Mouse (Mus musculus) embryonic facial prominence, embryonic 13.5 days (tissue): Measurements from ENCODE around the gene Zfp638. TPM values are rescaled to one million over a fixed set of nuclear protein-coding genes. Genes with fewer than 3 reads are reported as not detected.

Source experiments
- ATAC-seq: fragments of 200-750 bp; cut with Nextera tagmentation; 2 replicates; pipeline ENCODE4 v1.8.0; 2017; ENCODE audit warnings: low read depth; ENCODE audit not compliant: insufficient number of reproducible peaks, insufficient read depth, low FRiP score, low TSS enrichment
- H3K27ac ChIP-seq: fragments of 300-500 bp; sonication (generic); 2 replicates; pipeline ENCODE4 v1.5.1; 2015; ENCODE audit warnings: moderate library complexity, mild to moderate bottlenecking, inconsistent platforms
- H3K27me3 ChIP-seq: fragments of 300-500 bp; sonication (generic); 2 replicates; pipeline ENCODE4 v1.6.1; 2015; ENCODE audit warnings: mild to moderate bottlenecking, inconsistent platforms
- H3K36me3 ChIP-seq: fragments of 300-500 bp; sonication (generic); 2 replicates; pipeline ENCODE4 v1.6.1; 2015; ENCODE audit warnings: mild to moderate bottlenecking, inconsistent platforms
- H3K4me1 ChIP-seq: fragments of 300-500 bp; sonication (generic); 2 replicates; pipeline ENCODE4 v1.6.1; 2015; ENCODE audit warnings: inconsistent platforms
- H3K4me2 ChIP-seq: fragments of 300-500 bp; sonication (generic); 2 replicates; pipeline ENCODE4 v1.6.1; 2015; ENCODE audit warnings: moderate library complexity, mild to moderate bottlenecking, inconsistent platforms
- H3K4me3 ChIP-seq: fragments of 300-500 bp; sonication (generic); 2 replicates; pipeline ENCODE4 v1.5.1; 2015; ENCODE audit warnings: mild to moderate bottlenecking, inconsistent platforms
- H3K9ac ChIP-seq: fragments of 300-500 bp; sonication (generic); 2 replicates; pipeline ENCODE4 v1.6.1; 2015; ENCODE audit warnings: mild to moderate bottlenecking, inconsistent platforms
- H3K9me3 ChIP-seq: fragments of 300-500 bp; sonication (generic); 2 replicates; pipeline ENCODE4 v1.6.1; 2016; ENCODE audit warnings: inconsistent platforms
- WGBS: fragments of 180-500 bp; shearing (Covaris S2); methylation state at CpG from one replicate; pipeline ENCODE4 v1.1.7; 2015; ENCODE audit warnings: mixed read lengths; 5-methylcytosine and 5-hydroxymethylcytosine counted together
- polyA plus RNA-seq: library from polyadenylated mRNA; unstranded; fragments of >200 nt; fragmentation: Nextera tagmentation; extraction: Ambion mirVana; gene quantifications from 2 replicates; pipeline ENCODE4 v1.2.1, GENCODE M21; 2015

The Zfp638 gene
- polyA plus RNA-seq, 1 experiment from 2014 or later = 77.5 TPM

GRCm38 (mm10) chr6:83928225-83928624 is 61.3 kb downstream of the Zfp638 start:
- H3K4me2 ChIP-seq = no peak overlapping the region
- 57% methylated on average over 2 of the region's 2 CpGs for WGBS
- ATAC-seq = no peak

GRCm38 (mm10) chr6:83939492-83939891 is 72.6 kb downstream of the Zfp638 start:
- Histone ChIP-seq H3K4me2 (no peak overlapping the region), H3K27me3 (no peaks in the 10 kb centered on the region), H3K9me3 (no peaks in the 10 kb centered on the region), H3K27ac (no peak overlapping the region), H3K4me1 (no peaks in the 10 kb centered on the region), H3K36me3 (peaks cover 50% of the 10 kb centered on the region), H3K4me3 (no peak overlapping the region), H3K9ac (no peak overlapping the region)
- ATAC-seq = no peak
- 100% methylated on average over 2 of the region's 2 CpGs for WGBS

More at GRCm38 (mm10) chr6:83928225-83928624, 61.3 kb downstream of the Zfp638 start:
- Histone ChIP-seq H3K9me3 (no peaks in the 10 kb centered on the region), H3K36me3 (peaks cover 20% of the 10 kb centered on the region), H3K27me3 (no peaks in the 10 kb centered on the region), H3K27ac (no peak overlapping the region), H3K4me3 (no peak overlapping the region), H3K4me1 (no peaks in the 10 kb centered on the region), H3K9ac (no peak overlapping the region)

DNA sequence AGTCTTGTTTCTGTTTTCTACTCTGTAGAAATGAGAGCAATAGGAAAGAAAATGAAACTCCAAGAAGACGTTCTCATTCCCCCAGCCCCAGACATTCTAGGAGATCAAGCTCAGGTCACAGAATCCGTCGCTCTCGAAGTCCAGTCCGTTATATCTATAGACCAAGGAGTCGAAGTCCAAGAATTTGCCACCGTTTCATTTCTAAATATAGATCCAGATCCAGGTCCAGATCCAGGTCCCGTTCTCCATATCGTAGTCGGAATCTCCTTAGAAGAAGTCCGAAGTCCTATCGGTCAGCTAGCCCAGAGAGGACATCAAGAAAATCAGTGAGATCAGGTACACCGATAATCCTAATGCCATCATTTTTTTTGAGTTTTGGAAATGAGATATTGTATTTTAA is 75.9 kb downstream of the Zfp638 start:
- Histone ChIP-seq H3K27me3 (no peaks in the 10 kb centered on the region), H3K4me1 (no peaks in the 10 kb centered on the region), H3K36me3 (peaks cover 57% of the 10 kb centered on the region), H3K4me3 (no peak overlapping the region), H3K9ac (no peak overlapping the region), H3K4me2 (no peak overlapping the region), H3K9me3 (no peaks in the 10 kb centered on the region), H3K27ac (no peak overlapping the region)
- 96% methylated on average over 13 of the region's 13 CpGs for WGBS
- no peak for ATAC-seq

- no peaks in the 10 kb centered on the region for H3K27me3 ChIP-seq
- no peak for ATAC-seq
- no peak overlapping the region for H3K4me2 ChIP-seq
- H3K4me3 ChIP-seq = no peak overlapping the region
- H3K27ac ChIP-seq = no peak overlapping the region
- no peaks in the 10 kb centered on the region for H3K4me1 ChIP-seq
- H3K9ac ChIP-seq = no peak overlapping the region
- peaks cover 40% of the 10 kb centered on the region for H3K36me3 ChIP-seq
- no peaks in the 10 kb centered on the region for H3K9me3 ChIP-seq
Observed at GRCm38 (mm10) chr6:83953603-83954002, 86.7 kb downstream of the Zfp638 start.

DNA sequence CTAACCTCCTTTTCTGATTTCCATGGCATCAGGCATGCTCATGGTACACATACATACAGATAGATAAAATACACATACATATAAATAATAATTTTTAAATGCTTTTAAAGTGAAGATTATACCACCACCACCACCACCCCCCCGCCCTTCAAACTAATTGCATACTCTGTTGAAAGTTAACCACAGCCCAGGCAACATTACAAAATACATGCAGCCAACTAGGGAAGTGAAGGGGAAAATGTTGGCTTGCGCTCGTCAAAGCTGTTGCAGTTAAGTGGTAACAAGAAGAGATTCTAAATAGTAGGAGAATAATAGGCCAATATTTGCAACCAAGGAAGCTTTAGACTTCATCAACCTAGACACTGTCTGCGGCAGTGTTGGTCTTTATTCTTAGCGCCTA is 120.7 kb downstream of the Zfp638 start:
- no peak overlapping the region for H3K4me3 ChIP-seq
- H3K9me3 ChIP-seq = no peaks in the 10 kb centered on the region
- peaks cover 54% of the 10 kb centered on the region for H3K36me3 ChIP-seq
- H3K4me1 ChIP-seq = no peaks in the 10 kb centered on the region
- H3K27me3 ChIP-seq = no peaks in the 10 kb centered on the region
- no peak overlapping the region for H3K9ac ChIP-seq
- no peak for ATAC-seq
- no peak overlapping the region for H3K27ac ChIP-seq
- no peak overlapping the region for H3K4me2 ChIP-seq
- 95% methylated on average over 5 of the region's 5 CpGs for WGBS

GRCm38 (mm10) chr6:84002716-84003115 is 135.8 kb downstream of the Zfp638 start:
- no peak for ATAC-seq
- H3K4me1 ChIP-seq = no peaks in the 10 kb centered on the region
- H3K27ac ChIP-seq = no peak overlapping the region
- peaks cover 1% of the 10 kb centered on the region; the same call in 1 of the 2 replicates for H3K27me3 ChIP-seq
- H3K9ac ChIP-seq = no peak overlapping the region
- H3K36me3 ChIP-seq = peaks cover 9% of the 10 kb centered on the region
- WGBS = 59% methylated on average over 1 of the region's 1 CpGs
- no peak overlapping the region for H3K4me2 ChIP-seq
- H3K4me3 ChIP-seq = no peak overlapping the region
- peaks cover 3% of the 10 kb centered on the region; the same call in 1 of the 2 replicates for H3K9me3 ChIP-seq

- Histone ChIP-seq H3K9me3 (no peaks in the 10 kb centered on the region), H3K36me3 (no peaks in the 10 kb centered on the region), H3K9ac (no peak overlapping the region), H3K27me3 (peaks cover 15% of the 10 kb centered on the region), H3K4me1 (peaks cover 12% of the 10 kb centered on the region), H3K4me2 (no peak overlapping the region), H3K4me3 (no peak overlapping the region), H3K27ac (no peak overlapping the region)
- ATAC-seq = no peak
- WGBS = 88% methylated on average over 4 of the region's 4 CpGs
Observed at GRCm38 (mm10) chr6:84004295-84004694, 137.4 kb downstream of the Zfp638 start.

DNA sequence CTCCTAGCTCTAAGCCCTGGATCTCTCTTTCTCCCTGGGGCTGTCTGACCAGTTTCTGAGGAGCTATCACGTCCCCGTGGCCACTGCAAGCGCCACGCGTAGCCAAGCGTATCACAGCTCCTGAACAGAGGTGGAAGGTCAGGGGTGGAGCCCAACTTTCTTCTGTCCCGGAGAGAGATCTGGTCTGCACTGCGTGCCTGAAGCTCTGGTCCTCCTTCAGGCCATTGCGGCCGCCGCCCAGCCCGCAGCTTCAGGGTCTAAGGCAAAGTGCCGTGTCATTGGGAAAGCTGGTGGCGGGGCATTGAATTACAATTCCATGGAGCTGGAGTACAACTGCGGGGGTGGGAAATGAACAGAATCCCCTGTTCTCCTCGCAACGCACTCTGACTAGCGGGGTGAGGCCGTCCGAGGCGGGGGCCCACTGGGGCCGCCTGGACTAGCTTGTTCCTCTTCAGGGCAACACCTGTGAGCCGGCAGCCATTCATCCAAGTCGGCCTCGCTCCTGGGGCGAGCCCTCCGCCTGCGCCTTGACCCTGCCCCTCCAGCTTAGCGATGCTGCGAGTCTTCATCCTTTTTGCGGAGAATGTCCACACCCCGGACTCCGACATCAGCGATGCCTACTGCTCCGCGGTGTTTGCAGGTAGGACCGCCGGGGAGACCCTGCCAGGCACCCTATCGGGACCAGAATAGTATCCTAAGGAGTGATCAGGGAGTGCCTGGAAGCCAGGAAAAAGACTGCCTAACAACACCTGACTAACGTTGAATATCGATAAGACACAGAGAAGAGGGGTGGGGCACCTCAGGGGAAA is 141.7 kb downstream of the Zfp638 start, which contains the start of gene Dysf:
Gene Dysf (plus strand): TSS at position 228 of the 809 bp plus-strand sequence.
- H3K9me3 ChIP-seq = no peaks in the 10 kb centered on the region
- peak within 1 kb of the TSS; percentile 82 for H3K4me2 ChIP-seq
- peak; percentile 52; the same call in 1 of the 2 replicates for ATAC-seq
- H3K9ac ChIP-seq = peak within 1 kb of the TSS; percentile 66
- H3K4me1 ChIP-seq = peaks cover 29% of the 10 kb centered on the region
- no peaks in the 10 kb centered on the region for H3K36me3 ChIP-seq
- peaks cover 26% of the 10 kb centered on the region for H3K27me3 ChIP-seq
- H3K27ac ChIP-seq = no peak within 1 kb of the TSS
- peak within 1 kb of the TSS; percentile 43 for H3K4me3 ChIP-seq
- under 1% methylated on average over 41 of the region's 41 CpGs for WGBS

DNA sequence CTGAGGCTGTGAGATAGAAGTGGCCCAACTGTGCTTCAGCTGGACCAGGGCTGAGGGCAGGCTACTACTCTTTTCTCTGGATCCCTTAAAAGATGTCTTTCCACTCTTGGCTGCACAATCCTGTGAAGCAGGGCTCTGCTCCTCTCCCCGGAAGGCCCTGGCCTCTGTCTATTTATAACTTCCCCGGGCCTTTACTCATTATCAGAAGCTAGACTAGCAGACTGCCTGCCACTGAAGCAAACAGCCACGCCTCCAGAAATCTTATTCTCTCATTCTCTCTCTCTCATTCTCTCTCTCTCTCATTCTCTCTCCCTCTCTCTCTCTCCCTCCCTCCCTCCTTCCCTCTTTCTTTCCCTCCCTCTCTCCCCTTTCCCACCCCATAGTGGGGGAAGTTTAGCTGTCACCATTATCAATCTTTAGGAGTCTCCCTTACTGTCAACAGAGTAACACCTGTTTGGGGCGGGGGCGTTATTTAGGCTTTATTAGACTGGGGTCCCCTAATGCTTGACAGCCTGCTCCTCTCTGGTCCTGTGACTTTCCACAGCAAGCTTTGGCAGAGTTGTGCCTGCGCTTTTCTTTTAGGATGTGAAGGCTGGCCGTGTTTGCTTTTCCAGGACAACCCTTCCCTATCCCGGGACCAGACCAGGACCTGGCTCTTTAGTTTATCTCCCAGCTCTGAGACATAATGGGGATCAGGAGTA is 142.4 kb downstream of the Zfp638 start:
- Histone ChIP-seq H3K27ac (no peak overlapping the region), H3K4me1 (peaks cover 29% of the 10 kb centered on the region), H3K27me3 (peaks cover 26% of the 10 kb centered on the region), H3K4me2 (peak overlapping the region; percentile 82), H3K9me3 (no peaks in the 10 kb centered on the region), H3K36me3 (no peaks in the 10 kb centered on the region), H3K4me3 (peak overlapping the region; percentile 43), H3K9ac (no peak overlapping the region)
- WGBS = 23% methylated on average over 8 of the region's 8 CpGs
- no peak for ATAC-seq

DNA sequence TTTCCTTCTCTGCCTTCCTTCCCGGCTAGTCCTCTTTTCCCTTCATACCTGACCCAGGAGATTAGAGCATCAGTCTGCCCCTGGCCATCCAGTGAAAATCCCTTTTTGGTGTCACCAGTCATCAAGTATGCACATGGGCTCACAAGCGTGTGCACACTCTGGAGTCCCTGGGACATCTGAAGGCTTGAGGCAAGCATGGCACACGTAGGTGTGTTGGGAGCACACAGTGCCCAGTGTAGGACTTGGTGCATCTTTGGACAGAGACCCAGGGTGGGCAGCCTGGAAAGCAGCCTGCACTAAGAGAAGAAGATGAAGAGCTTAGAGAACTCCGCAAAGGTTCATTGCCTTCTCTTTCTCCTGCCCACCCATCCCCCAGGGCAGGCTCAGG is 143.0 kb downstream of the Zfp638 start:
- H3K4me3 ChIP-seq = no peak overlapping the region
- H3K4me1 ChIP-seq = peaks cover 29% of the 10 kb centered on the region
- no peak for ATAC-seq
- 0 out of 2 replicates have a peak overlapping the region, but pooled peaks have one; percentile 82 for H3K4me2 ChIP-seq
- 14% methylated on average over 4 of the region's 4 CpGs for WGBS
- peaks cover 26% of the 10 kb centered on the region for H3K27me3 ChIP-seq
- no peak overlapping the region for H3K27ac ChIP-seq
- 0 out of 2 replicates have a peak overlapping the region, but pooled peaks have one; percentile 40 for H3K9ac ChIP-seq
- no peaks in the 10 kb centered on the region for H3K9me3 ChIP-seq
- no peaks in the 10 kb centered on the region for H3K36me3 ChIP-seq

DNA sequence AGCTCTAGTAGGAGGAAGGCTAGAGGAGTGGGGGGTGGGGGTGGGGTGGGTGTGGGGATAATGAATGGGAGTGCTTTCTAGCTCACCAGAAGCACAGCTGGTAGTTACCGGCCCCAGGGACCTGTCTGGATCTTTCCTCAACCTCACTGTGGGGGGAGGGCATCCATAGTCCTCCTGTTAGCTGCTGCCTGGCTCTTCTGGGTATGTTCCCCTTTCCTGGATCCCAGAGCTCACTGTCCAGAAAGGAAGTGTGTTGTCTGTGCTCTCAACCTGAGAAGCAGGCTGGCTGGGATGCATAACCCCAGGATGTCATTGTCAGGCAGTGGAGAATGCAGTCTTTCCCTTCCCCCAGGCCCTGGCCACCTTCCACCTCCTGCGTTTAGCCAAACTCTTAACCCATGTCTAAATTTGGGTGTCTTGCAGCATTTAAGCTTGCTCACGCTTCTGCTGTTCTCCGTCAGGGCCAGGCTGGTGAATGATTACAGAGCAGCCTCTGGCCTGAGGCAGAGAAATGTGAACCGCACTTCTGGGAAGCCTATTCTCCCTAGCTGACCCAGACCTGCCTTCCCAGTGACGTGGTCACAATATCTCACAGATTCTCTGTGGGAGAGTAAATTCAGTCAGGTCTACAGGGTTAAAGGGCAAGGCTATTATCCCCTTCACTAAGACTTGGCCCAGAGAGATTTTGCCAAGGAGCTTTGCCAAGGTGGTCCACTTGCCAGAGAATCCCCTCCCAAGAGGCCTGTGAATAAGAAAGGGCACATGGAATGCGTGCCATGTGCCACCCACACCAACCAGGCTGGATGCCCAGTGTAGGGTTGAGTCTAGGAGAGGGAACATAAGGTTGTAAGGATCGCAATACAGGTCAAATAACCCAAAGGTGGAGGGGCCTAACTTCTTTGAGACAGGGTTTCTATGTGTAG is 143.7 kb downstream of the Zfp638 start:
- H3K9me3 ChIP-seq = no peaks in the 10 kb centered on the region
- H3K27me3 ChIP-seq = peaks cover 26% of the 10 kb centered on the region
- H3K4me3 ChIP-seq = no peak overlapping the region
- WGBS = 30% methylated on average over 8 of the region's 8 CpGs
- peaks cover 29% of the 10 kb centered on the region for H3K4me1 ChIP-seq
- H3K4me2 ChIP-seq = 0 out of 2 replicates have a peak overlapping the region, but pooled peaks have one; percentile 82
- ATAC-seq = no peak
- H3K36me3 ChIP-seq = no peaks in the 10 kb centered on the region
- H3K9ac ChIP-seq = peak overlapping the region; percentile 40; the same call in 1 of the 2 replicates
- peak overlapping the region; percentile 7; the same call in 1 of the 2 replicates for H3K27ac ChIP-seq
